Mouse (Mus musculus): Measurements from ENCODE around the gene Ceacam1.
A peak's percentile ranks its signal among the peaks of the same experiment; 100 is the strongest.
"Not testable (repeated sequence)": the region's sequence is repeated elsewhere in the genome, so short reads cannot be mapped to it uniquely, and the experiment has no call there.

Ceacam1 gene

DNA sequence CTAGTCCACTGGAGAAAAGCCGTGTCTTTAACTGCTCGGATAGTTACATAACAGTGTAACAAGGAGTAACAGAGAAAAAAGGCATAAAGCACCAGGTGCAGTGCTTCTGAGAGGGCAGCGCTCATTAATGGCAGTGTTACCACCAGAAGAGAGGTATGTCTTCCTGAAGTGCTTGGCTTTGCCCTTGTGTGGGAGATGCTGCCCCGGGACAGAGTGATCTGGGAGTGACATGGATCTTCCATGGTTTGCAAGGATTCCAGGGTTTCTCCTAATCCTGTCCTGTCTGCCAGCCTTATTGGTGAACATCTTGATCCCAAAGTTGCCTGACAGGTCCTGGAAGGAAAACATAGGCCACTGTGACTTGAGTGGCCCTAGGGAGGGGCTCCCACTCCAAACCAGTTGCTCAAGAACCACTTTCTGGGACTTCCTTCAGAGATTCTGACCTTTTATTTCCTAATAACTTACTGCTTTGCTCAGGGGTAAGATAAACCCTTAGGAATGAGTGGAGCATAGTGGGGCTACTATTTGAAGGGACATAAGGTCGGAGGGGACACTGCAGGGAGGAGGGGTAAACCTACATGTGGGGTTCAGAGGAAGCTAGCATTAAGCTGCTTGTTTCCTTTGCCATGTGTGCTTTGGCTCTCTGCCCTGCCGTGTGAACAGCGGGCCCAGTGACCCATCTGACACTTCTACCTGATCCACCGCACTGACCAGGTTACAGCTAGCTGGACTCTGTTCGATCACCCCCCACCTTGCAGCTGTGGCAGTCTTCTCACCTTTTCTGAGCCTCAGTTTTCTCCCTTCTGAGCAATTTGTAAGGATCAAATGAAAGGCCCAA lies 37.2 kb downstream of the Ceacam1 start:
- peak in 1 of 2 experiments; percentile 22 for DNase-seq (ENCODE audit: low spot score in 2 of 2)

- DNase-seq (ENCODE audit: low spot score in 2 of 2), result no peak
These were observed 38.1 kb downstream of the Ceacam1 start for GRCm38 (mm10) chr7:25439124-25439822.

GRCm38 (mm10) chr7:25436704-25437103 lies 40.7 kb downstream of the Ceacam1 start:
- no peak for DNase-seq (ENCODE audit: low spot score in 2 of 2)

- no peak for DNase-seq (ENCODE audit: low spot score in 2 of 2)
These were observed 41.2 kb downstream of the Ceacam1 start for GRCm38 (mm10) chr7:25436226-25436625.

DNA sequence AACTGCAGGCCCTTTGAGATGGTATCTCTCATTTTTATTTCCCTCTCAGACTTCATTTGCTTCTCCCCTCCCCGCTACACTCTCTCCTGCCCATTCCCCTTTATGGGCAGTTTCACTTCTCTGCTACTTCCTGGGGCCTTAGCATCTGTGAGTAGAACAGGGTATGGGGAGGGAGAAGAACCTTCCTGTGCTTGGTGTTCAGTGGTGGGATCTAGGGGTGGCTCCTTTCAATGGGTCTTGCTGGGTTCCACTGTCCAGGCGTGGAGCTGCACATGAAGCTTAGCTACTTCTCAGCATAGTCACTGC lies 41.9 kb downstream of the Ceacam1 start:
- no peak for DNase-seq (ENCODE audit: low spot score in 2 of 2)

GRCm38 (mm10) chr7:25434654-25435545 lies 42.5 kb downstream of the Ceacam1 start:
- no peak for DNase-seq (ENCODE audit: low spot score in 2 of 2)

GRCm38 (mm10) chr7:25433781-25434560 lies 43.4 kb downstream of the Ceacam1 start:
- DNase-seq (ENCODE audit: low spot score in 2 of 2), result no peak

GRCm38 (mm10) chr7:25433007-25433541 lies 44.3 kb downstream of the Ceacam1 start:
- DNase-seq (ENCODE audit: low spot score in 2 of 2), result no peak

- DNase-seq (ENCODE audit: low spot score in 2 of 2), result no peak
These were observed 45.0 kb downstream of the Ceacam1 start for GRCm38 (mm10) chr7:25432381-25432780.

DNA sequence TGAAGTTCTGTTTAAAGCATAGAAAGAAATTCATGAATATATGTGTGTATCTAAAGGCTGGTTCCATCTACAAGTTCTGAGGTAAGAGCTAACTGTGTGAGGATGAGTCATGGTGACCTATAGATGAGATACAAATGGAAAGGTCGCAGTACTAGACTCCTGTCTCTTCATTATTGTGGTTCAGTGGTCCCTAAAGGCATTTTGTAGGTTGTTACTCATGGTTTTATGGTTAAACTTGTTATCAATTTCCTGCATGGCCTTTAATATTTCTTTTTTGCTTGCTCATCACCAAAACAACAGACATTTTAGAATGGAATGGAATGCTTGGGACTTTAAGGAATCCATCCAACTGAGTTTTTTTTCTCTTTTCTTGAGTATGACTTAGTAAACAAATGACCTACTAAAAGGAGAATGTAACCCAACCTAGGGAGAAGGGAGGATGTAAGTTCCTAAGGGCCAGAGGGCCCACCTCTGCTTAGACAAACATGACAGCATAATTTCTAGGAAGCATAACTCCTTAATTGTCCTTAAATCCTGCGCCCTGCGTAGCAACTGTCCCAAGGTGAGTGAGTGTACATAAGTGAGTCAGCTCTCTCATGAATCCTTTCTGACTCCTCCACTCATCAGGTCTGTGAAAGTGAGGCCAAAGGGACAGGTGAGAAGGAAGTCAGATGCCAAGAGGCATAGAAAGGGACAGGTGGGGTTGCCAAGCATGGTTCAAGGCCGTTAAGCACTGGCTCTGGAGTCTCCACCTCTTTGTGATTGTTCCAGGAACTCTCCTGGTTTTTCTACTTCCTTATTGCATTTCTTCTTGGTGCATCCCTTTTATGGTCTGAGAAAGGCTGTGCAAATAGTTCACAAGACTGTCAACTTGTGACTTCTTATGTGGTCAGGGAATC lies 47.3 kb downstream of the Ceacam1 start:
- DNase-seq (ENCODE audit: low spot score in 2 of 2), result no peak

- no peak for DNase-seq (ENCODE audit: low spot score in 2 of 2)
These were observed 49.1 kb downstream of the Ceacam1 start for GRCm38 (mm10) chr7:25428321-25428720.

GRCm38 (mm10) chr7:25427144-25427543 lies 50.3 kb downstream of the Ceacam1 start:
- no peak for DNase-seq (ENCODE audit: low spot score in 2 of 2)

DNA sequence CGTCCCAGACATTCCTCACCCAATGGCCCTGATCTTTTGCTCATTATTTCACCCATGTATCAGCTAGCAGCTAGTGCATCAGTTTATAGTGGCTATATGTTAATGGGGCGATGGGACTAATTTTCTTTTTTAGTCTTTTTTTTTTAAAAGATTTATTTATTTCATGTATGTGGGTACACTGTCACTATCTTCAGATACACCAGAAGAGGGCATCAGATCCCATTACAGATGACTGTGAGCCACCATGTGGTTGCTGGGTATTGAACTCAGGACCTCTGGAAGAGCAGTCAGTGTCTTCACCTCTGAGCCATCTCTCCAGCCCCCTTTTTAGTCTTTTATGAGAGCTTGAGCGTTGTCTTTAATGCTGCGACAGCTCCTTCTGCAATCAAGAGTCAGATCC lies 51.0 kb downstream of the Ceacam1 start:
- DNase-seq (ENCODE audit: low spot score in 2 of 2), result not testable (repeated sequence)

GRCm38 (mm10) chr7:25424429-25424828 lies 53.0 kb downstream of the Ceacam1 start:
- DNase-seq (ENCODE audit: low spot score in 2 of 2), result peak; percentile 56 to 71

DNA sequence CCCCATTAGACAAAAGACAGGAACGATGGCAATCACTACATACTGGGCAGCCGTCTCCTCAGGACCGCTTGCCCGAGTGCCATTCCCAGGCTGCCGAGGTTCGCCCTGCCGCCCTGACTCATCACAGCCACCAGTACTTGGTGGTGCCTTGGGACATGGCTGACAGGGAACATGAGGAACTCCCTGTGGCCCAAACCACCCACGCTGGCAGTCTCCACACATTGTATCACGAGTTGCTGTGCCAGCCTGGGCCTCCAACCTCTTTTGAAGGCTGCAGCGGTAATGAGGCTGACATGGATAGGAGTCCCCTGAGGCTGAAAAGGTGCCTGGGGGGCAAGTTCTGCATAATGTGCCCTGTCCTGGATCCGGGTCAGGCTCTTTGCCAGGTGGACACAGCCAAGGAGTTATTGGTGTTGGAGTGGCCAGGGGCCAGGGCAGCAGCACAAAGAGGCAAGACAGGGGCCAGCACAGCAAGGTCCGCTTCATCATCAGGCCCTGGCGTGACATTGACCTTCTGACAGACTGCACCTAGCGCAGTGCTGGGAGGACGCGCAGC lies 55.0 kb downstream of the Ceacam1 start:
- no peak for DNase-seq (ENCODE audit: low spot score in 2 of 2)

DNA sequence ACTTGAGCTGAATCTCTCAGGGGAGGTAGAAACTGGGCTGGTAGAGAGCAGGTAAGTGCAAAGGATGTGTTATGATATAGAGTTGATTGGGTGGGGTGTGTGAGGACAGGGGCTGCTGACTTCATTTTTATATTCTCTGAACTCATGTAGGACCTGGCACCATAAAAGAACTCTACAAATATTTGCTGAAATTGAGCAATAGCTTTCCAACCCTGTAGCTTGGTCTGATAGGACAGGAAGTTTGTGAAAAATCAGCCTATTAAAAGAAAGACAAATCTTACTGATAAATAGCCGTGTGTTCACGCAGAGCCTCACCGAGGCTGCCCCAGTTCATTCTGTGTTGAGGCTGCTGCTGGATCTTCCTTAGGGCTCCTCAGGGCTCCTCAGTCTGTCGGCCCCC lies 57.5 kb downstream of the Ceacam1 start:
- DNase-seq (ENCODE audit: low spot score in 2 of 2), result no peak

GRCm38 (mm10) chr7:25419536-25419935 lies 57.9 kb downstream of the Ceacam1 start:
- DNase-seq (ENCODE audit: low spot score in 2 of 2), result no peak

DNA sequence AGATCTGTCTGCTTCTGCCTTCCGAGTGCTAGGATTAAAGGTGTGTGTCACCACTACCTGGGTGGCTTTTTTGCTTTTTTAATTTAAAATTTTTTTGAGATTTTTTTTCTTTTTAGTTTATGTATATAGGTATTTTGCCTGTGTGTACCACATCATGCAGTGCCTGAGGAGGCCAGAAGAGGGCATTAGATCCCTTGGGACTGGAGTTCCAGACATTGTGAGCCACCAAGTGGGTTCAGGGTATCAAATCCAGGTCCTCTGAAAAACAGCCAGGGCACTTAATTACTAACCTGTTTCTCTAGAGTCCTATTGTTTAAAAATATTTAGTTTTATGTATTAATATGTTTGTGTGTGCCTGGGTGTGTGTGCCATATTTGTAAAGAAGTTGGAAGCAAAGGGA lies 59.8 kb downstream of the Ceacam1 start:
- DNase-seq (ENCODE audit: low spot score in 2 of 2), result no peak

- no peak for DNase-seq (ENCODE audit: low spot score in 2 of 2)
These were observed 64.5 kb downstream of the Ceacam1 start, which contains the start of gene Cxcl17 for GRCm38 (mm10) chr7:25412833-25413441. Gene Cxcl17, minus strand, starts transcription at chr7:25412886.
